Mouse (Mus musculus) lung, embryonic 14.5 days (tissue): ENCODE measurements at regions not wholly inside any gene's neighbourhood (a gene's known extent, or its start where the extent isn't known, plus 50 kb on each side); places are given as distances from the start of the nearest gene placed in this dataset.
A peak's percentile ranks its signal among the peaks of the same experiment; 100 is the strongest.

Experiments
- ATAC-seq: fragments of 200-750 bp; cut with Nextera tagmentation; 2 replicates; pipeline ENCODE4 v1.8.0; 2017; ENCODE audit warnings: mild to moderate bottlenecking, moderate TSS enrichment, moderate library complexity; ENCODE audit not compliant: insufficient read depth
- DNase-seq: peaks from one replicate; pipeline ENCODE4 v3.0.0-alpha.2; 2015
- H3K27ac ChIP-seq: fragments of 300-500 bp; sonication (generic); 2 replicates; pipeline ENCODE4 v1.5.1; 2014; ENCODE audit warnings: low read depth, mild to moderate bottlenecking, moderate library complexity
- H3K27me3 ChIP-seq: fragments of 300-500 bp; sonication (generic); 2 replicates; pipeline ENCODE4 v1.6.1; 2014; ENCODE audit warnings: low read length, control low read depth; ENCODE audit not compliant: insufficient read depth
- H3K36me3 ChIP-seq: fragments of 300-500 bp; sonication (generic); 2 replicates; pipeline ENCODE4 v1.6.1; 2014; ENCODE audit warnings: control low read depth; ENCODE audit not compliant: insufficient read depth
- H3K4me1 ChIP-seq: fragments of 300-500 bp; sonication (generic); 2 replicates; pipeline ENCODE4 v1.6.1; 2014; ENCODE audit warnings: antibody characterized with exemption, control low read depth; ENCODE audit not compliant: insufficient read depth
- H3K4me2 ChIP-seq: fragments of 300-500 bp; sonication (generic); 2 replicates; pipeline ENCODE4 v1.6.1; 2014; ENCODE audit warnings: mild to moderate bottlenecking
- H3K4me3 ChIP-seq: fragments of 300-500 bp; sonication (generic); 2 replicates; pipeline ENCODE4 v1.5.1; 2014; ENCODE audit warnings: low read depth, low read length
- H3K9ac ChIP-seq: fragments of 300-500 bp; sonication (generic); 2 replicates; pipeline ENCODE4 v1.6.1; 2014
- H3K9me3 ChIP-seq: fragments of 300-500 bp; sonication (generic); 2 replicates; pipeline ENCODE4 v1.6.1; 2016; ENCODE audit warnings: low read depth, low read length, control low read depth
- CTCF ChIP-seq: IDR thresholded peaks from 2 replicates; pipeline ENCODE4 v1.5.1; 2016; ENCODE audit warnings: antibody characterized with exemption, low read depth
- WGBS: fragments of 180-500 bp; shearing (Covaris S2); extraction: QIAGEN DNeasy Blood & Tissue Kit; methylation state at CpG from one replicate; pipeline ENCODE4 v1.1.7; 2014; 5-methylcytosine and 5-hydroxymethylcytosine counted together

GRCm38 (mm10) chr8:56832651-56833050 lies 281.8 kb downstream of the Fbxo8 start:
- Histone ChIP-seq H3K36me3 (no peaks in the 10 kb centered on the region), H3K4me1 (no peaks in the 10 kb centered on the region), H3K27me3 (no peaks in the 10 kb centered on the region), H3K9ac (no peak overlapping the region), H3K9me3 (no peaks in the 10 kb centered on the region), H3K4me2 (no peak overlapping the region), H3K4me3 (no peak overlapping the region), H3K27ac (no peak overlapping the region)
- DNase-seq: peak; percentile 3
- no peak for ATAC-seq
- 85% methylated on average over 5 of the region's 5 CpGs for WGBS
- TF ChIP-seq CTCF: no peak

DNA sequence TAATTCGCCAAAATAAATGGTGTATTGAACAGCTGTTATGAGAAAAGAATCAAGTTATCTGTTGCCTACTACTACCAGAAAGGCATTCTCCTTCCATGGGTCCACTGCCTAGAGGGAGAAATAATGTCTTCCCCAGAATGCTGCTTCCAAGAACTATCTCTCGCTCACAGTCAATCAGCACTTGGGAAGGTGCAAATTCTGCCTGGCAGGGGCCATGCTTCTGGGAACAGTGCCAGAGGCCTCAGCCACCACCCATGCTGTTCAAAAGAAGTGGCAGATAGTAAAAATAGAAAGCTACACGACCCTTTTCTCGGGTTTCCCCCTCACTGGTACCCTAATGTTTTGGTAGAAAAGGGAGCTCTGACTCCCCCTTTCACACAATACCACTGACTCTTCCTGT lies 282.2 kb downstream of the Fbxo8 start:
- no peak overlapping the region for H3K27ac ChIP-seq
- ATAC-seq (peak; percentile 52; the same call in 1 of the 2 replicates), DNase-seq (peak; percentile 68)
- H3K9me3 ChIP-seq: no peaks in the 10 kb centered on the region
- H3K27me3 ChIP-seq: no peaks in the 10 kb centered on the region
- 33% methylated on average over 4 of the region's 4 CpGs for WGBS
- H3K4me2 ChIP-seq: no peak overlapping the region
- no peak overlapping the region for H3K9ac ChIP-seq
- H3K4me3 ChIP-seq: no peak overlapping the region
- H3K36me3 ChIP-seq: no peaks in the 10 kb centered on the region
- no peak for TF ChIP-seq CTCF
- H3K4me1 ChIP-seq: no peaks in the 10 kb centered on the region

DNA sequence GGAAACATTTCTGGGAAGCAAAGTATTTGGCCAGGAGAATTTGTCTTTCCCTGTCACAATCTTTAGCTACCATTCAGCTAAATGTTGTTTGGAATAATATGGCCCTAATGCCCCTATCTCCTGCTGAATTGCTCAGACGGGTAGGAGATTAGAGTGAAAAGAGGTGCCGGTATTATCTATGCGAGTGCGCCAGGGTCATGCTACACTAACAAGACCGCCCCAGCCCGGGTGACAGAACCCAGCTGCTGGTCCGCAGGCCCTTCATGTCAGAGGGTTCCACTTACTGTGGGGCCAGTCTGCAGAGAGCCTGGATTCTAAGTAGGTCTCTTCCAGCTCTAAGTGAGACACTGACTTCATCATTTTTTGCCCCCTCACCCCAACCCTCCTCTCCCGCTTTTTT lies 332.6 kb downstream of the Fbxo8 start:
- H3K36me3 ChIP-seq: no peaks in the 10 kb centered on the region
- H3K9me3 ChIP-seq: no peaks in the 10 kb centered on the region
- WGBS: 14% methylated on average over 8 of the region's 8 CpGs
- ATAC-seq (peak; percentile 98), DNase-seq (peak; percentile 84)
- H3K9ac ChIP-seq: no peak overlapping the region
- no peak for TF ChIP-seq CTCF
- H3K4me1 ChIP-seq: no peaks in the 10 kb centered on the region
- H3K27me3 ChIP-seq: no peaks in the 10 kb centered on the region
- H3K4me2 ChIP-seq: peak overlapping the region; percentile 40
- no peak overlapping the region; the same call in 1 of the 2 replicates for H3K27ac ChIP-seq
- no peak overlapping the region for H3K4me3 ChIP-seq

DNA sequence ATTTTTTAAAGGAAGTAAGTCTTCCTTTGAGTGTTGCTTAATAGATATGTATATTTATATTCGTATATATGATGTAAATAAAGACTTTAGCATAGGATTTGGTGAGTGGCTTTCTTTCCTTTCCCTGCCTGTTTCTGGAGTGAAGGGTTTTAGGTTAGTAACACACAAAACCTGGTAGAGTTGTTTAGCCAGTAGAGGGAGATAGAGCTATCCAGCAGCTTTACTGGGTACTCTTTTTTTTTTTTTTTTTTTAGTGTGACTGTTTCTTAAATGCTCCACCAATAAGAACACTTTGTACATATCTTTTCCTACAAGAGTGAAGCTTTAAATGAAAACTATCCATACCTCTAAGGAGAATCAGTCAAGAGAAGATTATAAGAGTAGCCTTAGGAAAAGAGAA lies 333.3 kb downstream of the Fbxo8 start:
- 14% methylated on average over 1 of the region's 1 CpGs for WGBS
- ATAC-seq: no peak
- TF ChIP-seq CTCF: peak; percentile 56
- Histone ChIP-seq H3K9ac (no peak overlapping the region), H3K4me3 (no peak overlapping the region), H3K4me2 (no peak overlapping the region), H3K36me3 (no peaks in the 10 kb centered on the region), H3K4me1 (no peaks in the 10 kb centered on the region), H3K27ac (no peak overlapping the region), H3K9me3 (no peaks in the 10 kb centered on the region), H3K27me3 (no peaks in the 10 kb centered on the region)
- DNase-seq: peak; percentile 84

DNA sequence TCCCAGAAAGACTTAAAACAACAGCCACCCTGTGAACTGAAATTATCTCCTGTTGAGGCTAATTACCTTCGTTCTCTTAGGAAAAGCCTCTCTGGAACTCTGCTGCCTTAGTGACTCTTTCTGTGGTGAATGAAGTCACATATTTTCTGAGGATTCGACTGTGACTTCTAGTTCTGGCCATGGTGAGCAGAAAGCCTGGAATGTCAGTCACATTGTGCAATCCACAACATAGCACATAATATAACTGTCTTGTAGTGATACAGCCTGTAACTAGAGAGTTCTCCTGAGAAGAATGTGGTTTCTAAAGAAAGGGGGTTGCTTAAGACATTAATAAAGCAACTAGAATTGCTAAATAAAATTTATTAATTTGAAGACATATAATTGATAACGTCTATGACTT lies 342.7 kb downstream of the Fbxo8 start:
- no peak overlapping the region for H3K4me3 ChIP-seq
- H3K4me1 ChIP-seq: 0 out of 2 replicates have a peak, but pooled peaks cover 5% of the 10 kb centered on the region
- no peaks in the 10 kb centered on the region for H3K9me3 ChIP-seq
- DNase-seq: peak; percentile 85
- peak; percentile 92 for ATAC-seq
- H3K27ac ChIP-seq: no peak overlapping the region; the same call in 1 of the 2 replicates
- H3K36me3 ChIP-seq: no peaks in the 10 kb centered on the region
- no peak overlapping the region for H3K4me2 ChIP-seq
- TF ChIP-seq CTCF: no peak
- WGBS: 24% methylated on average over 3 of the region's 3 CpGs
- no peaks in the 10 kb centered on the region for H3K27me3 ChIP-seq
- H3K9ac ChIP-seq: no peak overlapping the region

GRCm38 (mm10) chr8:56915362-56915761 lies 364.5 kb downstream of the Fbxo8 start:
- no peak for DNase-seq

DNA sequence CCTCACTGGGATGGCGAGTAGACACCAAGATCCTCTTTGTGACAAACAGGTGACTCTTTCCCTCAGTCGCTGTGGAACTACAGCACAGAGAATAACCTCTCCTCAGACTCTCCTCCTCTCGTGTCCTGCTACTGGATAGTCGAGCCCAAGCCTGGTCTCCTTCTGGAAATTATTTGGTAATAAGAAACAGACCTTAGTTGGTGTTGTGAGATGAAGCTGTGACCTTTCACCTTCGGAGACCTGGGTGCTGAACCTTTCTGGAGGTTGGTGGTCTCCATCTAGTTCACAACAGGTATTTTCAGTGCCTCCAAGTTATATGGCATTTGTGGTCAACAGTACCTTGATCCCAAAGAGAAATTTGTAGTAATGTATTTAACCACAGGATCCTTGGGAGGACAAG lies 365.1 kb downstream of the Fbxo8 start:
- no peak for DNase-seq
- Histone ChIP-seq H3K36me3 (no peaks in the 10 kb centered on the region), H3K9ac (no peak overlapping the region), H3K27ac (no peak overlapping the region), H3K4me1 (no peaks in the 10 kb centered on the region), H3K4me2 (no peak overlapping the region), H3K9me3 (no peaks in the 10 kb centered on the region), H3K27me3 (no peaks in the 10 kb centered on the region), H3K4me3 (no peak overlapping the region)
- no peak for TF ChIP-seq CTCF
- ATAC-seq: no peak
- WGBS: 81% methylated on average over 5 of the region's 5 CpGs

More at GRCm38 (mm10) chr8:56915362-56915761, 364.5 kb downstream of the Fbxo8 start:
- no peak for TF ChIP-seq CTCF
- Histone ChIP-seq H3K4me1 (no peaks in the 10 kb centered on the region), H3K36me3 (no peaks in the 10 kb centered on the region), H3K27me3 (no peaks in the 10 kb centered on the region), H3K9ac (no peak overlapping the region), H3K4me3 (no peak overlapping the region), H3K9me3 (no peaks in the 10 kb centered on the region), H3K4me2 (no peak overlapping the region), H3K27ac (no peak overlapping the region)
- 74% methylated on average over 5 of the region's 5 CpGs for WGBS
- ATAC-seq: no peak

DNA sequence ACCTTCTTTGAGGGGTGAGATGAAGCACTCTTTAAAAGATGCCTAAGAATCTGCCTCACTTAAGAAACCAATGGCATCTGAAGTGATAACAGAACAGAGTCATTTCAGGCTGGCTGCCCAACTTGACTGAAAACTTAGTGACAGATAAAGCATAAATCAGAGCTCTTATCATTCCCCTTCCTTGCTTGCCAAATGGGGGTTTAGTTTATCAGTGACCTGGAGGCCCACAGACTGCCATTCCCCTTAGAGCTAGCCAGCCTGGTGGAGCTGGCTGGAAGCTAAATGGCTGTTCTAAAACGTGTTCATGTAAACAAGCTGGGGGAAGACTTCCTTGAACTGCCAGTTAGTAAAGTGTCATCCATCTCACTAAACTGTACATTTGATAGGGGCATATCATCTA lies 373.8 kb downstream of the Fbxo8 start:
- TF ChIP-seq CTCF: no peak
- DNase-seq: peak; percentile 35
- H3K9ac ChIP-seq: no peak overlapping the region
- H3K4me2 ChIP-seq: no peak overlapping the region
- 0 out of 2 replicates have a peak, but pooled peaks cover 4% of the 10 kb centered on the region for H3K4me1 ChIP-seq
- no peaks in the 10 kb centered on the region for H3K27me3 ChIP-seq
- no peaks in the 10 kb centered on the region for H3K9me3 ChIP-seq
- H3K27ac ChIP-seq: no peak overlapping the region
- H3K36me3 ChIP-seq: no peaks in the 10 kb centered on the region
- H3K4me3 ChIP-seq: no peak overlapping the region
- 3% methylated on average over 1 of the region's 1 CpGs for WGBS
- ATAC-seq: peak; percentile 56
